Mouse (Mus musculus): ENCODE results near the gene Lrit3. TPM values are rescaled to one million over a fixed set of nuclear protein-coding genes. Genes with fewer than 3 reads are reported as not detected.

Gene Lrit3
- polyA plus RNA-seq (2014; fragmentation: Illumina TruSeq; extraction: RNeasy Lipid Tissue Mini Kit (QIAGEN cat#74804); ENCODE audit: low read depth, low replicate concordance) = not detected

GRCm38 (mm10) chr3:129803765-129804164, at the start of gene Lrit3:
Lrit3 (minus strand) TSS chr3:129804030.

GRCm38 (mm10) chr3:129835388-129835934, 31.6 kb upstream of the Lrit3 start, which contains the start of gene Cfi:
Cfi (plus strand) TSS chr3:129835884.

GRCm38 (mm10) chr3:129831035-129831568, 27.3 kb upstream of the Lrit3 start, which contains the start of gene Gar1:
Gar1 (minus strand) TSS chr3:129831396.

GRCm38 (mm10) chr3:129822206-129822775, 18.5 kb upstream of the Lrit3 start, which contains the start of gene Rrh:
Rrh (minus strand) TSS chr3:129822587.

GRCm38 (mm10) chr3:129754650-129755604, 48.9 kb downstream of the Lrit3 start, which contains the start of gene Egf:
Egf (minus strand) TSS chr3:129755316.

Other genes starting within 250 kb of the Lrit3 start
- gene Egf, start 48.7 kb downstream of the Lrit3 start, polyA plus RNA-seq (2014; fragmentation: Illumina TruSeq; extraction: RNeasy Lipid Tissue Mini Kit (QIAGEN cat#74804); ENCODE audit: low read depth, low replicate concordance) = 19.2 TPM
- not detected for gene Rrh, start 18.6 kb upstream of the Lrit3 start, polyA plus RNA-seq (2014; fragmentation: Illumina TruSeq; extraction: RNeasy Lipid Tissue Mini Kit (QIAGEN cat#74804); ENCODE audit: low read depth, low replicate concordance)
- gene Gar1, start 27.4 kb upstream of the Lrit3 start, polyA plus RNA-seq (2014; fragmentation: Illumina TruSeq; extraction: RNeasy Lipid Tissue Mini Kit (QIAGEN cat#74804); ENCODE audit: low read depth, low replicate concordance) = 42.4 TPM
- gene Cfi, start 31.9 kb upstream of the Lrit3 start, polyA plus RNA-seq (2014; fragmentation: Illumina TruSeq; extraction: RNeasy Lipid Tissue Mini Kit (QIAGEN cat#74804); ENCODE audit: low read depth, low replicate concordance) = 7.4 TPM
- 105 TPM for gene Pla2g12a, start 74.6 kb upstream of the Lrit3 start, polyA plus RNA-seq (2014; fragmentation: Illumina TruSeq; extraction: RNeasy Lipid Tissue Mini Kit (QIAGEN cat#74804); ENCODE audit: low read depth, low replicate concordance)
- 26.2 TPM for gene Casp6, start 97.4 kb upstream of the Lrit3 start, polyA plus RNA-seq (2014; fragmentation: Illumina TruSeq; extraction: RNeasy Lipid Tissue Mini Kit (QIAGEN cat#74804); ENCODE audit: low read depth, low replicate concordance)
- 6.9 TPM for gene Mcub, start 166.2 kb upstream of the Lrit3 start, polyA plus RNA-seq (2014; fragmentation: Illumina TruSeq; extraction: RNeasy Lipid Tissue Mini Kit (QIAGEN cat#74804); ENCODE audit: low read depth, low replicate concordance)

All from adipose tissue, adult 10 weeks (tissue).